Mouse (Mus musculus): ENCODE measurements around the gene Gm128.
"Not testable (repeated sequence)": the region's sequence is repeated elsewhere in the genome, so short reads cannot be mapped to it uniquely, and the experiment has no call there.

Gm128 gene

GRCm38 (mm10) chr3:95230495-95231297 is 10.7 kb downstream of the Gm128 start:
- DNase-seq (ENCODE audit: low spot score): peak; percentile 39

- peak; percentile 54 for DNase-seq (ENCODE audit: low spot score)
Observed at GRCm38 (mm10) chr3:95229781-95230494, 11.5 kb downstream of the Gm128 start.

- peak; percentile 38 for DNase-seq (ENCODE audit: low spot score)
Observed at GRCm38 (mm10) chr3:95228894-95229780, 12.3 kb downstream of the Gm128 start.

- DNase-seq (ENCODE audit: low spot score): peak; percentile 96
Observed at GRCm38 (mm10) chr3:95228148-95228893, 13.1 kb downstream of the Gm128 start, which contains the start of gene Cdc42se1. Gene Cdc42se1, plus strand, starts transcription at chr3:95228732.

GRCm38 (mm10) chr3:95227214-95227613 is 14.2 kb downstream of the Gm128 start:
- no peak for DNase-seq (ENCODE audit: low spot score)

GRCm38 (mm10) chr3:95224295-95224694 is 17.1 kb downstream of the Gm128 start:
- peak; percentile 68 for DNase-seq (ENCODE audit: low spot score)

- DNase-seq (ENCODE audit: low spot score): no peak
Observed at GRCm38 (mm10) chr3:95223041-95223440, 18.4 kb downstream of the Gm128 start.

GRCm38 (mm10) chr3:95218466-95219137 is 22.8 kb downstream of the Gm128 start:
- DNase-seq (ENCODE audit: low spot score): no peak

- peak; percentile 97 for DNase-seq (ENCODE audit: low spot score)
Observed at GRCm38 (mm10) chr3:95217255-95218134, 23.9 kb downstream of the Gm128 start, which contains the start of gene Gabpb2. Gene Gabpb2, minus strand, starts transcription at chr3:95217916.

- no peak for DNase-seq (ENCODE audit: low spot score)
Observed at GRCm38 (mm10) chr3:95216655-95217254, 24.6 kb downstream of the Gm128 start.

- no peak for DNase-seq (ENCODE audit: low spot score)
Observed at GRCm38 (mm10) chr3:95213609-95213975, 27.8 kb downstream of the Gm128 start.

GRCm38 (mm10) chr3:95212889-95213608 is 28.3 kb downstream of the Gm128 start:
- not testable (repeated sequence) for DNase-seq (ENCODE audit: low spot score)

- DNase-seq (ENCODE audit: low spot score): no peak
Observed at GRCm38 (mm10) chr3:95210585-95210984, 30.8 kb downstream of the Gm128 start.

GRCm38 (mm10) chr3:95208286-95208685 is 33.1 kb downstream of the Gm128 start:
- DNase-seq (ENCODE audit: low spot score): no peak

- DNase-seq (ENCODE audit: low spot score): no peak
Observed at GRCm38 (mm10) chr3:95203880-95204279, 37.5 kb downstream of the Gm128 start.

GRCm38 (mm10) chr3:95200562-95200961 is 40.8 kb downstream of the Gm128 start:
- no peak for DNase-seq (ENCODE audit: low spot score)

- no peak for DNase-seq (ENCODE audit: low spot score)
Observed at GRCm38 (mm10) chr3:95200132-95200531, 41.3 kb downstream of the Gm128 start.

- DNase-seq (ENCODE audit: low spot score): no peak
Observed at GRCm38 (mm10) chr3:95199101-95199500, 42.3 kb downstream of the Gm128 start.

- no peak for DNase-seq (ENCODE audit: low spot score)
Observed at GRCm38 (mm10) chr3:95195772-95196171, 45.6 kb downstream of the Gm128 start.
